Mouse (Mus musculus) intestine, postnatal 0 days (tissue): Measurements from ENCODE around the gene Rarres1. TPM values are rescaled to one million over a fixed set of nuclear protein-coding genes. Genes with fewer than 3 reads are reported as not detected.

Experiments used
- ATAC-seq: fragments of 200-750 bp; cut with Nextera tagmentation; 2 replicates; pipeline ENCODE4 v1.8.0; 2017; ENCODE audit warnings: mild to moderate bottlenecking, moderate TSS enrichment, moderate library complexity
- H3K27ac ChIP-seq: fragments of 300-500 bp; sonication (generic); 2 replicates; pipeline ENCODE4 v1.5.1; 2014; ENCODE audit warnings: mild to moderate bottlenecking, low read depth, low read length, moderate library complexity
- H3K27me3 ChIP-seq: fragments of 300-500 bp; sonication (generic); replicated peaks from 2 replicates; pipeline ENCODE4 v1.6.1; 2014; ENCODE audit warnings: low read length, mixed read lengths; ENCODE audit not compliant: control insufficient read depth, insufficient read depth
- H3K36me3 ChIP-seq: fragments of 300-500 bp; sonication (generic); 2 replicates; pipeline ENCODE4 v1.6.1; 2014; ENCODE audit warnings: mild to moderate bottlenecking, moderate library complexity; ENCODE audit not compliant: control insufficient read depth, insufficient read depth
- H3K4me1 ChIP-seq: fragments of 300-500 bp; sonication (generic); replicated peaks from 2 replicates; pipeline ENCODE4 v1.6.1; 2014; ENCODE audit warnings: antibody characterized with exemption, low read length, mixed read lengths; ENCODE audit not compliant: control insufficient read depth, insufficient read depth
- H3K4me2 ChIP-seq: fragments of 300-500 bp; sonication (generic); replicated peaks from 2 replicates; pipeline ENCODE4 v1.6.1; 2014; ENCODE audit warnings: low read depth, mild to moderate bottlenecking, moderate library complexity
- H3K4me3 ChIP-seq: fragments of 300-500 bp; sonication (generic); 2 replicates; pipeline ENCODE4 v1.5.1; 2014; ENCODE audit warnings: low read depth, low read length
- H3K9ac ChIP-seq: fragments of 300-500 bp; sonication (generic); 2 replicates; pipeline ENCODE4 v1.6.1; 2014; ENCODE audit warnings: mild to moderate bottlenecking, low read depth, low read length
- H3K9me3 ChIP-seq: fragments of 300-500 bp; sonication (generic); 2 replicates; pipeline ENCODE4 v1.6.1; 2016; ENCODE audit warnings: mixed run types; ENCODE audit not compliant: control insufficient read depth
- CTCF ChIP-seq: sonication (generic); IDR thresholded peaks from 2 replicates; pipeline ENCODE4 v1.5.1; 2016; ENCODE audit warnings: low read depth, mild to moderate bottlenecking, control low read depth, antibody characterized with exemption, moderate library complexity
- WGBS: fragments of 180-500 bp; shearing (Covaris S2); extraction: QIAGEN DNeasy Blood & Tissue Kit; methylation state at CpG from one replicate; pipeline ENCODE4 v1.1.7; 2014; 5-methylcytosine and 5-hydroxymethylcytosine counted together
- polyA plus RNA-seq: library from polyadenylated mRNA; unstranded; fragments of >200 nt; fragmentation: Nextera tagmentation; extraction: Ambion mirVana; gene quantifications from 2 replicates; pipeline ENCODE4 v1.2.1, GENCODE M21; 2015

Rarres1 gene
- polyA plus RNA-seq, 1 experiment from 2014 or later = 14.6 TPM

DNA sequence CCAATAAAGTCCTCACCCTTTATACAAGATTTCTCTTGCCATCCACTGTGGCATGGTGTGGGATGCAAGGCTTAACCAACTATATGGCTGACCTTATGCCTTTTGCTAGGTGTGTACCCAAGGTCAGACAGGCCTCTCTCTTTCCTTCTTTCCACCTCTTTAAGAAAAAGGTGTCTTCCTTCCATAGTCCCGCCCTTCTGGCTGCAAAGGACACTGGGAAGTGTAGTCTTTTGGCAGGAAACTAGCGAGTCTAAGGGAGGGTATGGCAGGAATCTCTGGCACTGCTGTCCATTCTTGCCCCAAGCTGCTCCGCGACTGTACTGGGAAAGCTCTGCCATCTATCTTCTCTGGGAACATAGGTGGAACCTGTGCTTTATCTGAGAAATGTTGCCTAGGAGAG is 38.0 kb upstream of the Rarres1 start:
- Histone ChIP-seq H3K27ac (no peak overlapping the region), H3K27me3 (no peaks in the 10 kb centered on the region), H3K36me3 (no peaks in the 10 kb centered on the region), H3K4me3 (no peak overlapping the region), H3K9me3 (no peaks in the 10 kb centered on the region), H3K4me1 (no peaks in the 10 kb centered on the region), H3K9ac (no peak overlapping the region), H3K4me2 (peak overlapping the region; percentile 18; the same call in 1 of the 2 replicates)
- no peak for TF ChIP-seq CTCF
- ATAC-seq = no peak
- 46% methylated on average over 4 of the region's 4 CpGs for WGBS

DNA sequence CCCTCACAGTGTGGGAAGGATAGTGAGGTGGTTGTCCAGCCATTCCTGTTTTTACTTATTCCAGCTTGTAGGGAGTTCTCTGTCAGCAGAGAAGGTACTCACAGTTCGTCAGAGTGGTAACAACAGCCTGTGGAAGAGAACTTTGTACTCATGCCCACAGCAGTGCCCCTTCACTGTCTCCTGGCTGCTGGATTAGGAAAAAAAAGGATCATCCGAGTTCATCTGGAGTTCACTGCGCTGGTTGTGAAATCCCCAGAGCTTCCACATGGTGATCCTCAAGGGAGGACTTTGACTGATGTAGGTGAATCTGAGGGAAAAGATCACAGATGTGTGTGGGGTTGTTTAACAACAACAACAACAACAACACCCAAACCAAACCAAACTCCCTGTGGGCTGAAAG is 35.9 kb upstream of the Rarres1 start:
- H3K4me3 ChIP-seq = no peak overlapping the region
- no peak for TF ChIP-seq CTCF
- WGBS = 42% methylated on average over 3 of the region's 3 CpGs
- no peak overlapping the region for H3K27ac ChIP-seq
- no peak overlapping the region for H3K4me2 ChIP-seq
- H3K4me1 ChIP-seq = no peaks in the 10 kb centered on the region
- ATAC-seq = peak; percentile 23; the same call in 1 of the 2 replicates
- H3K36me3 ChIP-seq = no peaks in the 10 kb centered on the region
- H3K9me3 ChIP-seq = no peaks in the 10 kb centered on the region
- H3K27me3 ChIP-seq = no peaks in the 10 kb centered on the region
- no peak overlapping the region for H3K9ac ChIP-seq

DNA sequence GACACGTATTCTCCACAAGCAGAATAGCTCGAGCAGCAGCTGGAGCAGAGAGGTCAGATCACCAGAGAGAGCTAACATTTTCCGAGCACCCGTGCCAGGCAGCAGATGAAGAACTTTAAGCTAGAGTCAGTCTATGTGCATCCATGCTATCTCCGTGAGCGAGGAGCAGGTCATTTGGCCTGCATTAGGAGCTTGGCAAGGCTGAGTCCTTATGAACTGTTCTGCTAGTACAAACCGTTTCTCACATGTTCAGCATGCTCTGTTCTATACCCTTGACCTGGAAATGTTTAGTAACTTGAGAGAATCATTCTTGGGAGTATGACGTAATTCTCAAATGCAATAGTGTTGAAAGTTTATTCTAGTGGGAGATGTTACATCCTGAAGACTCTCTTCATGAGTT is 28.3 kb upstream of the Rarres1 start:
- no peak overlapping the region for H3K4me3 ChIP-seq
- no peak overlapping the region for H3K27ac ChIP-seq
- H3K27me3 ChIP-seq = no peaks in the 10 kb centered on the region
- no peak for ATAC-seq
- H3K9ac ChIP-seq = no peak overlapping the region
- H3K9me3 ChIP-seq = no peaks in the 10 kb centered on the region
- no peaks in the 10 kb centered on the region for H3K36me3 ChIP-seq
- no peak overlapping the region for H3K4me2 ChIP-seq
- no peaks in the 10 kb centered on the region for H3K4me1 ChIP-seq
- TF ChIP-seq CTCF = no peak
- 58% methylated on average over 8 of the region's 8 CpGs for WGBS

DNA sequence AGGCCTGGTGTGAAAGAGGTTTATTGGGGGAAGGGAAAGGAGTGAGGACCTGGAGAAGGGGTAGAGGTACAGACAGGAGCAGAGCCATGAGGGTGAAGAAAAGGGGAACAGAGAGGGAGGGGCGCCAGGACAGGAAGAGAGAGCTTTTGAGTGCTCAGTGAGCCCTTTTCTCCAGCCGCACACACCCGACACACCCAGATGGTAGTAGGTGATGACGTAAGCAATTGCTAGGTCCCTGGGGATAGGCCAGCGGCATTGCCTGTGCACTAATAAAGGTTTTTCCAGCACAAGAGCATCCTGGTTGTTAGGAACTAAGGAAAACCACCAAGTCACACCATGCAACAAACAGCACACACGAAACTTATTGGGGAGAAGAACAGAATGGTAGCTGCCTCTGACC is 9.4 kb upstream of the Rarres1 start:
- H3K9ac ChIP-seq = no peak overlapping the region
- no peak for TF ChIP-seq CTCF
- no peaks in the 10 kb centered on the region for H3K27me3 ChIP-seq
- WGBS = 66% methylated on average over 6 of the region's 6 CpGs
- no peak overlapping the region for H3K4me2 ChIP-seq
- no peaks in the 10 kb centered on the region for H3K36me3 ChIP-seq
- no peaks in the 10 kb centered on the region for H3K9me3 ChIP-seq
- H3K4me3 ChIP-seq = no peak overlapping the region
- H3K27ac ChIP-seq = no peak overlapping the region
- no peaks in the 10 kb centered on the region for H3K4me1 ChIP-seq
- ATAC-seq = no peak

DNA sequence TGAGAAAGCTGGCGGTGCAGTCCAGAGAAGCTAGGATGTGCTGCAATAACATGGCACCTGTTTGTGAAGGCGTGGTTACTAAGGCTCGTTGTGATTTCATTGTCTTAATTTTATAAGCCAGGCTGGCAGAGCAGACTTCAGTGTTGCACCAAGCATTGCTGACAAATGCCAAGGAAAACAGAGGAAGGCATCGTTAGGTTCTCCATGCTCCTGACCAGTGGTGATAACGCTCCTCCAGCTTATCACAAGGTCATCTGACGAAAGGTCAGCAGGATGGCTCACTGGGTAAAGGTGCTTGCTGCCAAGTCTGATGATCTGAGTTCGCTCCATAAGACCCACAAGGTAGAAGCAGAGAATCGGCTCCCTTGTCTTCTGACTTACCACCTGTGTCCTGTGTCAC is 7.4 kb upstream of the Rarres1 start:
- no peak for TF ChIP-seq CTCF
- no peak overlapping the region for H3K9ac ChIP-seq
- no peaks in the 10 kb centered on the region for H3K27me3 ChIP-seq
- H3K4me3 ChIP-seq = no peak overlapping the region
- H3K9me3 ChIP-seq = no peaks in the 10 kb centered on the region
- H3K36me3 ChIP-seq = no peaks in the 10 kb centered on the region
- WGBS = 76% methylated on average over 8 of the region's 8 CpGs
- H3K27ac ChIP-seq = no peak overlapping the region
- no peak for ATAC-seq
- H3K4me2 ChIP-seq = no peak overlapping the region
- no peaks in the 10 kb centered on the region for H3K4me1 ChIP-seq

DNA sequence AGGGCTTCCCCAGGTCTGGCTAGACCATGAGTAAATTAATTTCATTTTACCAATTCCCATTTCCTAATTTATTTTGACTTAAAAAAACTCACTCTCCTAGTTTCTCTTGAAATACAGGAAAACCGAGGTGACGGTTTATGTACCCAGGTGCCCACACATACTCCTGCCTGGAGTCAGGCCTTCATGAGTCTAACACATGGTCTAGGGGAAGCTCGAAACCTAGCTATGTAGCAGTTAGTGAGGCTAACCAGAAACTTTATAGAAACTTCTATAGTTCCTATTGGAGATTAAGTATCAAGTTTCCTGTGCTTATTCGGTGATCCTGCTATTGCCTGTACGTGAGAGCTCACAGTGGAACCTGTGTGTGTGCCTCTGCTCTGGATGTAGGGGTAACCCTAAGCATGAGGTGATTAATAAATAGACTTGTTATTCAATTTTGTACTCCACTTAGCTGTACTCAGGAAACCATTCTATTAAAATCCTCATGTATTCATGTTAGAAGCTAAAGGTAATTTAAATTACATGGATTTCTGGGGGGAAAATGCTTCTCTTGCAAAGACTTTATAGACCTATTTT is 5.3 kb upstream of the Rarres1 start:
- H3K27me3 ChIP-seq = peaks cover 13% of the 10 kb centered on the region; the same call in 1 of the 2 replicates
- H3K9ac ChIP-seq = no peak overlapping the region
- WGBS = 89% methylated on average over 5 of the region's 5 CpGs
- ATAC-seq = no peak
- no peak for TF ChIP-seq CTCF
- H3K4me2 ChIP-seq = no peak overlapping the region
- H3K36me3 ChIP-seq = no peaks in the 10 kb centered on the region
- no peak overlapping the region for H3K27ac ChIP-seq
- H3K4me3 ChIP-seq = no peak overlapping the region
- H3K9me3 ChIP-seq = no peaks in the 10 kb centered on the region
- H3K4me1 ChIP-seq = no peaks in the 10 kb centered on the region

DNA sequence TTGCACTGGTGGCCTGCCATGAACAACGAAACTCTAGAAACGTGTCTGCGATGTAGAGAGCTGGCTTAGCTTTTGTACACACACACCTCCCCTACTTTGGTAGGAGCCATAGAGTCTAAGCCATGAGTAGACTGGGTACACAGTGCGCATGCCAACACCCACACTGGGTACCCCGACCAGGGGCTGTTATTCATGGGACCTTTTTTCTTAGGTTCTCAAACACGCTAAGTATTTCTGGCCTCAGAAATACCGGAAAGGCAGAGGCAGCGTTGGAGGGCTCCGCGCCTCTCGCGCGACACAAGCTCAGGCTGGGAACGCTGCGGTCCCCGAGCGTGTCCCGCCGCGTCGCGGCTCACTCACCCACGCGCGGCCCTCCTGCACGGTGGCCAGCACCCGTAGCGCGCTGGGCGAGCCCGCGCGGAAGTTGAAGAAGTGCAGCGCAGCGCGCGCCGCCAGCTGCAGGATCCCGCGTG is 486 bp downstream of the Rarres1 start:
- Histone ChIP-seq H3K27ac (no peak overlapping the region), H3K9ac (peak overlapping the region; percentile 46), H3K27me3 (peaks cover 25% of the 10 kb centered on the region; the same call in 1 of the 2 replicates), H3K4me2 (peak overlapping the region; percentile 96), H3K9me3 (no peaks in the 10 kb centered on the region), H3K36me3 (no peaks in the 10 kb centered on the region), H3K4me1 (no peaks in the 10 kb centered on the region), H3K4me3 (peak overlapping the region; percentile 51)
- ATAC-seq = peak; percentile 51
- 5% methylated on average over 40 of the region's 40 CpGs for WGBS
- no peak for TF ChIP-seq CTCF
